8 mouse cellular contexts compared by ENCODE assay signal in the genomic region with DNA sequence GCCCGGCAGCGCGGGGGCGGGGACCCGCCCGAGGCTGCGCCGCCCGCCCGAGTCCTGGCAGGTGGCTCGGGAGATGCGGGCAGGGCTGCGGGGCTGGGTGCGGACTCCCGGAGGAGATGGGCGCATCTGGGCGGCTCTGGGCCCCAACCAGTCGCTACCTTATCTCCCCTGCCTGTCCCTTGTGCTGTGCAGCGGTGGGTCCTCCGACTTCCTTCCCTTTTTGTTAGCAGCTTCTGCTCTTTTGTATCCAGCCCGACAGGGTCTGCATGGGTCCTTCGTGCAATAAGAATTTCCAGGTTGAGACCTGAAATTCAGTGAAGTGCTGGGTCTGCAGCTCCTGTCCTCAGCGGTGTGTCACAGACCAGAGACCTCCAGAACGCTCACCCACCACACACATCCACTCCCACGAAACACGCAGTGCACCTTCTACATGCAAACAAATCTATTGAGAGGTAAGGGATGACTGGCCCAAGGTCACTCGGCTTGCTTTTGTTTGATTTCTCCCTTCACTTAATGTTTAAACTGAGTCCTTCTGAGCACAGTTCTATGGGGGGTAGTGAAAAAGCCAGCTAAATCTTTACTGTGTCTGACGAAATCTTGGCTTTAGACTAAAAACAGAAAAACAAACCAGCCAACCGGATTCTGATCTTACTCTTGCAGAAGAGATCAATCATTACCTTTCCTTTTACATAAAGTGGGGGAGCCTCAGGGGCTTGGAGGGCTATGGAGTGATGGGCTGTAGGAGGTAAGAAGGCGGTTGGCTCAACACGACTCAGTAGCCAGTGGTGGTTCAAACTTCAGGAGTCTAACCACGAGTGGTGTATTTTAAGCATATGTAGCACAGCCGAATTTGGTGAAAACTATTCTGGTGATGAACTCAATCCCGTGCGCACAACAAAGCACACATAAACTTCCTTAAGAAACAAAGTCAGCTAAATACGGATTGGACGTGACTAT. TPM values are rescaled to one million over a fixed set of nuclear protein-coding genes. Genes with fewer than 3 reads are reported as not detected.
A peak's percentile ranks its signal among the peaks of the same experiment; 100 is the strongest.
DNase-seq lines count a peak whose midpoint lies in the region; ATAC-seq and TF ChIP-seq lines count a peak whose summit lies in the region.

No protein-coding gene starts in this region.

- no peaks in the 10 kb centered on the region for H3K9me3 ChIP-seq in kidney, postnatal 0 days (replicated peaks; ENCODE audit: low read length)
- no peaks in the 10 kb centered on the region for H3K9me3 ChIP-seq in embryonic facial prominence, embryonic 12.5 days
- H3K9me3 ChIP-seq in megakaryocyte, embryonic 14.5 days: no peaks in the 10 kb centered on the region

- no peak for TF ChIP-seq CTCF in kidney, postnatal 0 days (IDR thresholded peaks at IDR 0.05; ENCODE audit: low read depth)

- H3K36me3 ChIP-seq in kidney, postnatal 0 days (ENCODE audit: insufficient read depth, low read length): no peaks in the 10 kb centered on the region
- H3K36me3 ChIP-seq in embryonic facial prominence, embryonic 12.5 days: no peaks in the 10 kb centered on the region
- no peaks in the 10 kb centered on the region for H3K36me3 ChIP-seq in megakaryocyte, embryonic 14.5 days (replicated peaks; ENCODE audit: low read length)

- H3K27me3 ChIP-seq in kidney, postnatal 0 days (ENCODE audit: insufficient read depth, low read length): no peaks in the 10 kb centered on the region
- peaks cover 44% of the 10 kb centered on the region for H3K27me3 ChIP-seq in embryonic facial prominence, embryonic 12.5 days
- peaks cover 65% of the 10 kb centered on the region for H3K27me3 ChIP-seq in megakaryocyte, embryonic 14.5 days (replicated peaks)

- H3K9ac ChIP-seq in kidney, postnatal 0 days (ENCODE audit: low read depth, low read length): peak overlapping the region; percentile 62
- H3K9ac ChIP-seq in embryonic facial prominence, embryonic 12.5 days: peak overlapping the region; percentile 73

- peak overlapping the region; percentile 68 for H3K4me3 ChIP-seq in kidney, postnatal 0 days (replicated peaks; ENCODE audit: low read depth, low read length)
- H3K4me3 ChIP-seq in embryonic facial prominence, embryonic 12.5 days: peak overlapping the region; percentile 69
- H3K4me3 ChIP-seq in megakaryocyte, embryonic 14.5 days (replicated peaks): peak overlapping the region; percentile 92

- H3K4me2 ChIP-seq in kidney, postnatal 0 days (ENCODE audit: low read length): peak overlapping the region; percentile 100
- peak overlapping the region; percentile 97 for H3K4me2 ChIP-seq in embryonic facial prominence, embryonic 12.5 days (replicated peaks)

- H3K27ac ChIP-seq in kidney, postnatal 0 days: no peak overlapping the region
- H3K27ac ChIP-seq in embryonic facial prominence, embryonic 12.5 days: no peak overlapping the region

- no peaks in the 10 kb centered on the region; the same call in 1 of the 2 replicates for H3K4me1 ChIP-seq in kidney, postnatal 0 days (replicated peaks; ENCODE audit: insufficient read depth, low read length)
- no peaks in the 10 kb centered on the region; the same call in 1 of the 2 replicates for H3K4me1 ChIP-seq in embryonic facial prominence, embryonic 12.5 days
- H3K4me1 ChIP-seq in megakaryocyte, embryonic 14.5 days: peaks cover 33% of the 10 kb centered on the region

- ATAC-seq in kidney, postnatal 0 days (replicated peaks; ENCODE audit: low FRiP score, low read depth): 0 out of 2 replicates have a peak, but pooled peaks have one; percentile 15
- ATAC-seq in embryonic facial prominence, embryonic 12.5 days (ENCODE audit: insufficient number of reproducible peaks, insufficient read depth, low FRiP score, low TSS enrichment): 0 out of 2 replicates have a peak, but pooled peaks have one; percentile 50

- no peak for DNase-seq in kidney, postnatal 0 days (ENCODE audit: low spot score)
- no peak for DNase-seq in kidney, adult 18-20 months
- DNase-seq in MEL-GATA-1-ER (ENCODE audit: extremely low read depth, low read depth): peak; percentile 67
- DNase-seq in induced T-regulatory cell, adult 2 months (ENCODE audit: low read depth): peak; percentile 14
- DNase-seq in testis, postnatal 10 days (ENCODE audit: low spot score): peak; percentile 55
- DNase-seq in adrenal gland, adult 8-10 months: no peak

- 20% methylated on average over 35 of the region's 37 CpGs for WGBS in kidney, postnatal 0 days
- WGBS in embryonic facial prominence, embryonic 12.5 days: 20% methylated on average over 37 of the region's 37 CpGs

RNA-seq across cellular contexts. Expression of a gene that starts 19.1 kb away (rescaled TPM):
- 0.59 and 0.84 TPM in 2 replicates for polyA plus RNA-seq in kidney, postnatal 0 days (2015; fragmentation: Nextera tagmentation; extraction: Ambion mirVana)
- 6.1 and 9.0 TPM in 2 replicates for polyA plus RNA-seq in embryonic facial prominence, embryonic 12.5 days (2016; fragmentation: Nextera tagmentation; extraction: Ambion mirVana)
- polyA plus RNA-seq in megakaryocyte, embryonic 14.5 days (2012; ENCODE audit: insufficient read depth, low replicate concordance): 0.02 TPM in 1 of 2 replicates, not detected in the other
- total RNA-seq in adrenal gland, adult 8-10 months (2022): 1 to 10 TPM; 1.1 to 4.7 (median 2.3) TPM

Comparison
In these comparisons a context has a peak if more than half of its experiments do, and no peak if none do; other contexts are left out.
1. DNase-seq: peak in MEL-GATA-1-ER (single experiment), induced T-regulatory cell, adult 2 months (single experiment) and testis, postnatal 10 days (single experiment); none in kidney, postnatal 0 days (single experiment), kidney, adult 18-20 months (single experiment) and adrenal gland, adult 8-10 months (single experiment).
2. Peak in every context shown above with its lines, with median percentiles within 50 percentile points of each other: H3K4me3 ChIP-seq.